Mouse (Mus musculus): ENCODE measurements at regions not wholly inside any gene's neighbourhood (a gene's known extent, or its start where the extent isn't known, plus 50 kb on each side); places are given as distances from the start of the nearest gene placed in this dataset.

DNA sequence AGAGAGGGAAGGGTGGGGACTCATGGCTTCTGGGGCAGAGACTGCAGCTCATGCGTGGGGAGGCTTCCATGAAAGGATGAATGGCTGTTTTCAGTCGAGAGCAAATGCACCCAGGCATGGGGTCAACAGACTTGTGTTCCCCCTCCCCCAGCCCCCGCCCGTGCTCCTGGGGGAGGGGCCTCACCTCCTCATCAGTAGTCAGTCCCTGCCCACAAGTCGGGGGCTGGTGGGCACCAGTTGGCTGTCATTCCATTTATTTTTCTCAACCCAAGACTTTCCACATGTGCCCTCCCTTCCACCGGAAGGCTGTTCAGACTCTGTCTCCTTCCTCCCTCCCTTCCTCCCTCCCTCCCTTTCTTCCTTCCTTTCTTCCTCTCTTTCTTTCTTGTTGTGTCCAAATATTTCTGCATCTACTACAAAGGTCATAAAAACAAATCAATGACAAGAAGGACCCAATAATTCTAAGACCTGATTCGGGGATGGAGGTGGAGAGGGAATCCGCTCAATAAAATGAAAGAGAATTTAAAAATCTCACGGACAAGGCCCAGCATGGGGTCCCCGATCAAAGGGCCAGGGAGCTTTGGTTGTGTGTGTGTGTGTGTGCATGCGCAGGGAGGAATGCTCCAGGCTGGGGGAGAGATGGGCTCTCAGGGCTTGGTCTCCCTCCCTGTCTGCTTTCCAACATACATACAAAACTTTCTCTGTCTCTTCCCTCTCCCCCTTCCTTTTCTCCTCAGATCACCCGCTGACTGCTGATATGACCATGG lies 57.7 kb downstream of the Rpl14 start:
- DNase-seq (ENCODE audit: low spot score in 2 of 2), result no peak

DNA sequence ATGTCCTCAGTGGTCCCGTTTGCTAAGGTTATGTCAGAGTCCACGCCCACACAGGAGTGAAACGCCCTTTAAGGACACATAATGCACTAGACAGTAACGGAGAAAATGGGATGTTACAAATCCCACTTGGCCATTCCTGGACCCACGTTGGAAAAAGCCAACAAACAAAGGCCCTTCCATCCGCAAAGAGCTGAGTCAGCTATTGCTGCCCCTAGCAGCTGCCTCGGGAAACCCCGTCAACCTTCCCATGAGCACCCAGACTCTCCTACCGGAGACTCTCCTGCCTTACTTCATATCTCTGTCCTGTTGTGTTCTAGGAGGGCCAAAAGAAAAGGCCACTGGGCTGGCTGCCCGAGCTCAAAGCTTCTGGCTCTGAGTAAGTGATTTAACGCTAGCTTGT lies 58.4 kb downstream of the Rpl14 start:
- no peak for DNase-seq (ENCODE audit: low spot score in 2 of 2)

DNA sequence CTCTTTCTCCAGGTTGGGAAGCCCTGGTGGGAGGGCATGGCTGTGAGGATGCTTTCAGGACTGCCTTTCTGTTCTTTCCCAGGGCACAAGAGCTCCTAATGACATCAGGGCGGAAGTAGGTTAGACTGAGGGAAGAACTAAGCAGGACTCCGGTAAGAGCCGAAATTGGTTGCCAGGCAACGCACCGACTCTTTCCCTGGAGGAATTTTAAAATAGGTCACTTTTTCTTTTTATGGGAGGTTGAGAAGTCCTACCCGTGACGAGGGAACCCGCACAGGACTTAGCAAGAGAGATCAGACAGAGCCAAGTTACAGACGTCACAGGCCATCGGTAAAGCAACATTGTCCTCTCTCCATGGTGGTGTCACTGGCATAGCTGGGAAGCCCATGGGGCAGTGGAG lies 61.6 kb downstream of the Rpl14 start:
- no peak for DNase-seq (ENCODE audit: low spot score in 2 of 2)

DNA sequence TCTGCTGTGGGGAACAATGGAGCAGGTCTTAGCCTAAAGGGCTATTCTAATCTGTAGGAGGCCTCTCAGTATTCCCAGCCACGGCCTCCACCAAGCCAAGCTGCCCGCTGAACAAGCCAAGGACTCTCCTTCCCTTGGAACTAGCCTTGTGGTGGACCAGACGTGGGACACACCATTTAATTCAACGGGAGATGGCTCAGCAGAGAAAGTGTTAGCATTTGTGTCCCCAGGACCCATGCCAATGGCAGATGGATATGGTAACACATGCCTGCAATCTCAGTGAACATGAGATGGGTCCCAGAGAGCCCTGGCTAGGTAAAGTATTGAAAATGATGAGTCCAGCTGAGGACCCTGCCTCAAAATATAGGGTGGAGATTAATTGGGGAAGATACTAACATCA lies 71.4 kb downstream of the Rpl14 start:
- no peak for DNase-seq (ENCODE audit: low spot score in 2 of 2)

DNA sequence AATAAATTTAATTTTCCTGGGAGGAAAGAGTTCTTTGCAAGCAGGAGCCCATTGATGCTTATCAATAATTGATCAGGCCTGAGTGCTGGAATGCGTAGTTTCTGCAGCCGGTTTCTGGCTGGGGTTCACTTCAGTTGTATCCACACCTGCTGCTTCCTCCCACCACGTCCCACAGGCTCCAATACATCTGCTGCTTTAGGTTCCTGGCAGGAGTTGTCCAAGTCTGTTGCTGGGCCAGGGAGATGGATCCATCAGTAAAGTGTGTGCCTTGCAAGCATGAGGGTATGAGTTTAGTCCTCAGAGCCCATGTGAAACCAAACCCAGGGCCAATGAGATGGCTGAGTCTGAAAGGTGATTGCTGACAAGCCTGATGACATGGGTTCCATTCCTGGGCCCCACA lies 72.1 kb downstream of the Rpl14 start:
- DNase-seq (ENCODE audit: low spot score in 2 of 2), result no peak

DNA sequence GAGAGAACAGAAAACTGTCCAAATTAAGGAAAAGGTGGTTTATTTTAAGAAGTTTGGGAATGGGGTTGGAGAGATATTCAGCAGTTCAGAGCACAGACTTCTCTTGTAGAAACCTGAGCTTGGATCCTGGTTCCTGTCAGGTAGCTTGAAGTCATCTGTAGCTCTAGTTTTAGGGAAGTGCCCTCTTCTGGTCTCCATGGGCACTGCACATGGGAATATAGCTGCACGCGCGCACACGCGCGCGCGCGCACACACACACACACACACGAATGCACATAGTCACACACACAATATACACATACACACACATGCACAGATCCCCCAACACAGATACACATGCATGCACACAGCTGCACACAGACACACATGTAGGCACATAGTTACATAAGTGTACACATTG lies 74.5 kb downstream of the Rpl14 start:
- no peak for DNase-seq (ENCODE audit: low spot score in 2 of 2)

DNA sequence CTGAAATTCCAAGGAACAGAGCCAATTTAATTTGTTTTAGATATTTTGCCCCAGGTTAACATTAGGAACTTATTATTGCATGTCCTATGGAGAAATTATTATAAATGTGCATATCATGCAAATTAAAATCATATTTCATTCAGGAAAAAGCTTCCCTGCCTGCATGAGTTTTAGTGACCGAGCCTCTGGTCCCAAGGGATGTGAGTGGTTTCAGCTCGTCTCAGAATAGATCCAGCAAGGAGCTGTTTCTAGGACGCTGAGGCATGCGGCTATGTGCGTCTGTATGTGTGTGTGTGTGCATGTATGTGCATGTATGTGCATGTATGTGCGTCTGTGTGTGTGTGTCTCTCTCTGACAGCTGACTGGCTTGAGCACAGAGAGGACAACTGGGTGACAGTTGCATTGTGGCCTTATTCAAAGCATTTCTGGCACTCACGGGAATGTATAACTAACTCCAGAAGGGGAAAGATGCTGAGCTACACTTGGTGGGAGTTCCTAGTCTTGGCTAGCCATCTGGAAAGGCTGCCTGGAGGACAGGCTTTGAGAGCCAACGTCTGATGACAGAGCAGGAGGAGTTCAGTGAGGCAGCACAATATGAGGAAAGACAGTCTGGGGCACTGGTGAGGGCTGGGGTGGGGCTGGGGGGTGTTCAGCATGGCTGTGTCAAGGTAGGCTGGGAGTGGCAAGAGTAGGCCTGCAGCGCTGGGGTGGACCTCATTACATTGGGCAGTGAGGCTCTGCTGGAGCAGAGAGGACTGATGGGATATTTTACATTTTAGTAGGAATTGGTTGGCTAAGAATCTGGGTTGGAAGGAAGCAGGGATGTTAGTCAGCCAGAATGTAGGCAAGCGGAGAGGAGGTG lies 75.8 kb downstream of the Rpl14 start:
- no peak for DNase-seq (ENCODE audit: low spot score in 2 of 2)

DNA sequence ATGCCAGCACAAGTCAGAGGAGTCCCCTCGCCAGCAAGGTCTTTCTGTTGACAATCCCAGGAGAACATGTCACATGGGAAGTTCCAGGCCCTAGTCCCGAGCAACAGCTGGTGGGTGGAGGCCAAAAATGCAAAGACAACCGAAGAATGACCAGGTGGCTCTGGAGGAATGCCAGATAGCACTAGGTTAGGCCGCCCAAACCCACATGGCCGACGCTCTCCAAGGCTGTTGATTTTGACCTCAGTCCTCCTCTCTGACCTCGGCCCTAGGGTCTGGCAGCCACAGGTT lies 76.4 kb downstream of the Rpl14 start:
- no peak for DNase-seq (ENCODE audit: low spot score in 2 of 2)

DNA sequence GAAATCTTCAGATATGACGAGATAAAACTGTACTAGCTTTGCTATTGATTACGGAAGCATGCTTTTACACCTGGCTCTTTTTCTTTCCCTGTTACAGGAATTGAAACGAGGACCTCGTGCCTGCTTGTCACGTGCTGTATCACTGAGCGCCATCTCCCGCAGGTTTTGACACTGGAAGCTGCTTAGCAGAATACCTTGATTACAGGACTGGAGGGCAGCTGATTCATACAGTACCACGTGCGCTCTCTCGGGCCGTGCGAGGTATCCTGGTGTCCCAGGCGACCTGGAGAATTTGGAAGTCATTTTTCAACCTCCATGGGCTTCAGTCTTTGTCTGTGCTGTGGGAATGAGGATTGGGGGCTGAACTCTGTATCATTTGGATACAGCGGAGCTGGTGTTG lies 81.5 kb downstream of the Rpl14 start:
- DNase-seq (ENCODE audit: low spot score in 2 of 2), result no peak

DNA sequence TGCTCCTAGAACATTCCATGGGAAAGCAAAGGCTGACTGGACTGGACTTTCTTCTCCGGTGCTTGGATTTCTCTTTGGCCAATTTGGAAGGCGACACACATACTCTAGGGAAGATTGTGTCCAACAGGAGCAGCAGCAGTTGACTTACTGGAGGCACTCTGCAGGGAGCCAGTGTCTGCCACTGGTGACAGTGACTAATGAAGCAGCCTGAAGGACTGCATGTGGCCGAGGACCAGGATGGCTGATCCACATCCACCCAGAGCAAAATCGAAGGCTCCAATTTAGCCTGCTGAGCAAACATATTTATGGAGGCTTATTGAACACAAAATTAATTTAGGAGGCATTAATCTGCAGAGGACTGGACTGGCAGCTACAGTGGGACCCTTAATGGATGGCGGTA lies 81.9 kb downstream of the Rpl14 start:
- DNase-seq (ENCODE audit: low spot score in 2 of 2), result no peak

DNA sequence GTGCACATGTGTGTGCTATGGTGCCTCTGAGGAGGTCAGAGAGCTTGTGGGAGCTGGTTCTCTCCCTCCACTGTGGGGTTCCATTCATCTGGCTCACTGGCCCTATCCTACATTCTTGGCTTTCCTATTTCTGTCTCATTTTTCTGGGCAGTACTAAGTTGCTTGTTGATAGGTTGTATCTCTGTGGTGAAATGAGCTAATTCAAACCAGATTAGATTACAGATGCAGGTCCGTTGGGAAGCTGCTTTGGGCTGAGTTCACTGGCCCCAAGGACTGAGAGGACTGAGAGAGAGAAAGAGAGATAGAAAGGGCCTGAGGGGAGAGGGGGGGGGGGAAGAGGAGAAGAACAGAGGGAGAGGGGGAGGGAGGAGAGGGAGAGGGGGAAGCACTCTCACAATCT lies 83.5 kb downstream of the Rpl14 start:
- DNase-seq (ENCODE audit: low spot score in 2 of 2), result no peak

DNA sequence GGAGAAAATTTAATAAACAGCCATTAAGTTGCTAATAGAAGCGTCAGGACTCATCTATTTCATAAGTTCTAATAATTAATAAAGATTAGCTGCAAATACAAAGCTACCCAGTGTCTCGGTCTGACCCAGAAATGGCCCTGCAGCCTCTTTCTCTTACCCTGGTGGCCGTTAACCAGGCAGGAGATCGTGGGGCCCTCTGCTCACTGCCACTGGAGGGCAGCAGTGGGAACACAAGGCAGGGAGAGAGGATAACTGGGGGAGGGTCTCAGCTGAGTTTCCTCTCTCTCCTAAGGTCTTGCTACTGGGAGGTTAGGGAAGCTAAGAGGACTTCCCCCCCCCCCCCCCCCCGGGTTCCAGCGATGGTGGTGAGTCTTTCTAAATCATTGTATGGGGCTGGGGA lies 85.7 kb downstream of the Rpl14 start:
- DNase-seq (ENCODE audit: low spot score in 2 of 2), result peak in 1 of 2 experiments; percentile 31

DNA sequence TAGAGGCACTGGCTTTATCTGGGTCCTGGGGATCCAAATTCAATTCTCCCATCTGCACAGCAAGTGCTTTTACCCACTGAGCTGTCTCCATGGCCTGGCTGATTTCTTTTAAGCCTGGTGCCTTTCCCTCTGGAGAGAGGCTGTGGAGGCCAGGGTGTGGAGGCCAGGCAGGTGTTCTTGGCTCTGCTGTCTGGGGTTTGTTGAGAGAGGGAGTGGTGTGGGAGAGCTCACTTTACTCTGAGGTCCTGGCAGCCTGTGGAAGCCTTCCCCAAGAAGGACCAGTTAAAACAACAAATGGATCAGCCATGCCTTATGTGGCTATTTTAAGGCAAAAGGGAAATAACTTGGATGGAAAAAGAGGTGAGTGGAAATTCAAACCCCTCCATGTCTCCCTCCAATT lies 86.5 kb downstream of the Rpl14 start:
- no peak for DNase-seq (ENCODE audit: low spot score in 2 of 2)

DNA sequence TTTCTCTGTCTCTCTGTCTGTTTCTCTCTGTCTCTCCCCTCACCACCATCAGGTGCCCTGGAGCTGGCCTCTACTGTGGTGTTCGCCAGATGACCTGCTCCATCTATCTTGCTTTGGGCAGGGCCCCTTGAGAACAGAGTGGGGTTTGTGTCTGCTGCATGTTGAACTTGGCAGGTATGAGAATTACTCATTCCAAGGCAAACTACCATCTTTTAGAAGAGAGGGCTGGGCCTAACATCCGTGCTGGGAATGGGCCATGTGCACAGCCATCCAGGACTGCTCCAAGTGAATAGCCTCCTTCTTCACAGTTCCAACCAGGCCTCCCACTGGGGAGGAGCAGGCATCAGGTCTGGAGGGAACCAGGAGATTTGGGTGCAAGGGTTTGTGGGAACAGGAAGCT lies 87.3 kb downstream of the Rpl14 start:
- DNase-seq (ENCODE audit: low spot score in 2 of 2), result no peak

DNA sequence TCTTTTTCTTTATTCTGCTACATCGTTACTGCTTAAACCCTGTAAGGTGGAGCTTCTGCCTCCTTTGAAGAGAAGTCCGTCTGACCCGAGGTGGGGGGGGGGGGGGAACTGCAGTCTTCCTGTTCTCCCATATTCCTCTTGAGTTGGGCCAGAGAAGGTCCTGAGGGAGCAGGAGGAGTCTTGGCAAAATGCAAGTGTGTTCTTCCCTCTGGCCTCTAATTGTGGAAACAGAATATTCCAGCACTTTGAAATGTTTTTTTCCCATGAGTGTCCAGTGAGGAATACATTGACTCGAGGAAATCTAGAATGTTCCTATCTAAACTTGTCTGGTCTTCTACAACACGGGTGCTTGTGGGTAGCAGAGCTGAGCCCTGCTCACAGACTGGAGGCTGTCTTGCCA lies 90.0 kb downstream of the Rpl14 start:
- DNase-seq (ENCODE audit: low spot score in 2 of 2), result no peak

DNA sequence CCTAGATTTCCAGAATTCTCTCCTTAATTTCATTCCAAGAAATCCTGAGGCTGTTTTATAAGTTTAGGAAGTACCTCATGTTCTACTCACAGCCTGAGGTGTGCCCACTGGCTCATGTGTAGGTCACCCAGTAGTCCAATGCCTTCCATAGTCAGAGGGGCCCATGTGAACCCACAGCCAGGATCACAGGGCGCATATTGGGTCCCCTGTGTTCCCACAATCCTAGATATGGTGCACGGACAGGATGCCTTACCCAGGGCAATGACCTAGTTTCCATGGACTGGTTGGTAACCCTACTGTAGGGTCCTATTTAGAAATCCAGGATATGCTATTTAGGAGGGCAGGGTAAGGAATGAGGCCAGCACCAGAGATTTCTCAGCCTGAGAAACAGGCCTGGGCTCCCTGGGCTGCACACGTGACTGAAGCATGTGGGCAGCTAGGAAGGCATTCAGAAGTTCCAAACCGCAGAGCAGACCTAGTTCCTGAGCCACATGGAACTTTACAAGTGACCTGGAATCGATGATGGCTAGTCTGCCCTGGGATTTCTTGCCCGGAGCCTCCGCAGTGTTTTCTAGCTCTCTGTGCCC lies 90.5 kb downstream of the Rpl14 start:
- no peak for DNase-seq (ENCODE audit: low spot score in 2 of 2)

DNA sequence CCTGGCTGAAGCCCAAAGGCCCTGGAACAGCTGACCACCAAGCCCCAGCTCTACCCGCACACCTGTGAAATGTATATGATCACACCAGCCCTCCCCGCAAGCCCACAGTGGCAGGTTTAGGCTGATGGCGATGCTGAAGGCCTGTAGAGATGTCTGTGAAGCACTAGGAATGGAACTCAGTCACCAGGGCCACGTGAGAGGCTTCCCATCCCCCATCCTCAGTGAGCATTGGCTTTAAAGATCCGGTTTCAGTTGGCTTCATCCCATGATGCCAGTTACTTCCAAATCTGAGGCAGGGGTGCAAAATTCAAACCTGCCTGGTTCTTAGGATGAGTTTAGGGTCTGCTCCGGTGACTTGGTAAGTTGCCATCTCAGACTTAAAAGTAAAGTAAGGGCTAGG lies 91.9 kb downstream of the Rpl14 start:
- DNase-seq (ENCODE audit: low spot score in 2 of 2), result no peak

DNA sequence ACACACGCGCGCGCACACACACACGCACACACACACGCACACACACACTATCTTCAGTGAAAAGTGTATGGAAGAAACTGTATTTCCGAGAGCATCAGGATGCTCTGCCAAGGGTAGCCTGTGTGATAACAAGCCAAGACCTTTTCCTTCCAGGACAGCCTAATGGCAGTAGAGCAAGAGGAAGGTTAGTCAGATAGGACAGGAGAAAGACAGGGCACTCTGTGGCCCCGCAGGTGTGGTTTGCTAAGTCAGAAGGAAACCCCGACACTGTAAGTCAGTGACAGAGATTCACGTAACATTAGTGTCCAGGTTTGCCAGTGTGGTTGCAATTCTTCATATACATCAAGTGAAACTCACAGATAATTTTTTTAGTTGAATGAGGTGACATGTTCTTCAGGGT lies 92.8 kb downstream of the Rpl14 start:
- DNase-seq (ENCODE audit: low spot score in 2 of 2), result no peak

DNA sequence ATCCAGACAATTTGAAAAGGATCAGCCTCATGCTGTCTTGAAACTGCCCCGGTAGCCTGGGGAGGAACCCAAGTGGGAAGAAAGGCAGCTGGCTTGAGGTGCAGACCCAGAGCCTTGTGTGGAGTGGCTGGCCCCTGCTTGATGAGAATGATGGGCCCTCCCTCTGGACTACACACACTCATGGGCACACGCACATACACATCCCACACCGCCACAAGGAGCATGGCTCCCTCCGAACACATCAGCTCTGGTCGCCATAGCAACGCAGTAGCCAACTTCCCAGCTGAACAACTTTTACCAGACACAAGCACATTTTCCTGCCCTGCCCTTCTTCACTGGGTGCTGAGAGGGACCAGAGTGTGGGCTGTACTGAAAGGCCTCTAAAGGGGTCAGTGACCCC lies 101.2 kb downstream of the Rpl14 start:
- DNase-seq (ENCODE audit: low spot score in 2 of 2), result no peak

DNA sequence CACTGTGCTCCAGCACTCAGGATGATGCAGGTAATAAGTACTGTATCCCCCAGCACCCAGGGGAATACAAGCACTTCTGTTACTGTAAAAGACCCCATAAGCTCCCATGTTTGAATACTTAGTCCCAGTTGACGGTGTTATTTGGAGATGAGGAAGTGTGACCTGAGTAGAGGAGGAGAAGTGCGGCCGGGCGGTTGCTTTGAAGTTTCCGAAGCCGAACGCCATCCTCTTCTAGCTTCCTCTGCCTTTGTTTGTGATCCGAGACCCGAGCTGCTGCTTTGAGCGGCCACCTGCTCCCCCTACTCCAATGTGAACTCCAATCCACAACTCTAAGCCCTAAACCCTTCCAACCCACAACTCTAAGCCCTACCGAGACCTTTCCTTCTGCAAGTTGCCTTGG lies 103.6 kb downstream of the Rpl14 start:
- peak in 1 of 2 experiments; percentile 19 for DNase-seq (ENCODE audit: low spot score in 2 of 2)

DNA sequence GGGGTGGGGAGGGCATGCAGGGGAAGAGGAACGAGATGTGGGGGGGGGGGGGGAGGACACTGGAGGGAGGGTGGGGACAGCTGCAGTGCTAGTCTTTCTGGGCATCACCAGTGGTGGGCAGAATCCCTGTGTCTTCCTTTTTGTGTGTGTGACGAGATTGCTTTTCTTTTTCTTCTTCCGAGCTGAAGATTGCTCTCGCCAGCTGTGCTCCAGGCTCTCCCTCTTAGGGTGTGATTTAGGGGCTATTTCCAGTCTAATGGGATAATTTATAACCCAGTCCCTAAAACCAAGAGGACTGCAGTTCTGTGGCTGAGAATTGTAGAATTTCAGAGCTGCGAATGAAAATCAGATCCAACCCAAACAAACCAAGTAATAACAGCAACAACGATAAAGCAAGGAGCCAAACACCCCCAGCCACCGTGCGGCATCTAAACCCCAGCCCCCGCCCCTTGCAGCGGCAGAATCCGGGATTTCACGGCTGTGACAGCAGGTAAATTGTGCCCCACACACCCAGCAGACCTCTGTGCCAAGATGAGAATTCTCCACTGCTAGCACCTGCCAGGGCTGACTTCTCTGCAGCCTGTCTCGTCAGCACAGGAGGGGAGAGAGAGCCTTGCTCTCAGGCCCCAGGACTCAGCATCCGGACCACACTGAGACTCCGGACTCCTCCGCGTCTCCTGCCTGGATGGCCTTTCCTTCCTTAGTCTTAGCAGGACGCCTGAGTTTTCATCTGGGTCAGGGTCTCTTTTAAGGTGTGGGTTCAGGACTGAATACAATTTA lies 104.3 kb downstream of the Rpl14 start:
- DNase-seq (ENCODE audit: low spot score in 2 of 2), result no peak

DNA sequence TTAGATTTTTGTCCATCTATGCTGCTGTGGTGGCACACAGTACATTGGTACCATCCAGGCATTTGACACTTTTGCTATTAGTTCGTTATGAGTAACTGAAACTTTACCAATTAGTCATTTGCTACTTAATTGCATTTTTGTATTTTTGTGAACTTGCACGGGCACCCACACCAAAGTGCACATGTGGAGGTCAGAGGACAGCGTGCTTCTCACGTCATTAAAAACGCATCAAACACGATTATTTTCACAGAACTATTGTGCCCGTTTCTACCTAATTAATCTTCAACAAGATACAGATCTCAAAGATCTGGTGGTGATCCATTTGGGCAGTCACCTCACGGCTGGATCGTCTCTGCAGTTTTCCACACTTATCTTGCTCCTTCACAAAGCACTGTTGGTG lies 105.1 kb downstream of the Rpl14 start:
- no peak for DNase-seq (ENCODE audit: low spot score in 2 of 2)
